Mouse (Mus musculus) cerebellum, adult 9-10 months (tissue): Measurements from ENCODE around the gene Fam168a.
"Not testable (repeated sequence)": the region's sequence is repeated elsewhere in the genome, so short reads cannot be mapped to it uniquely, and the experiment has no call there.

ENCODE experiments used
- DNase-seq: peaks from one replicate; pipeline ENCODE4 v3.0.0; 2022

Fam168a gene

GRCm38 (mm10) chr7:100844385-100845025 is 138.1 kb downstream of the Fam168a start:
- no peak for DNase-seq

GRCm38 (mm10) chr7:100845026-100845400 is 138.6 kb downstream of the Fam168a start:
- DNase-seq: no peak

GRCm38 (mm10) chr7:100845412-100845811 is 139.0 kb downstream of the Fam168a start:
- DNase-seq: no peak

- not testable (repeated sequence) for DNase-seq
These were observed 139.6 kb downstream of the Fam168a start for GRCm38 (mm10) chr7:100846033-100846432.

- no peak for DNase-seq
These were observed 140.7 kb downstream of the Fam168a start for GRCm38 (mm10) chr7:100847131-100847530.

GRCm38 (mm10) chr7:100848744-100849143 is 142.3 kb downstream of the Fam168a start:
- DNase-seq: peak; percentile 75

GRCm38 (mm10) chr7:100849508-100849907 is 143.1 kb downstream of the Fam168a start:
- no peak for DNase-seq

- no peak for DNase-seq
These were observed 145.3 kb downstream of the Fam168a start for GRCm38 (mm10) chr7:100851481-100852356.

GRCm38 (mm10) chr7:100853396-100853795 is 147.0 kb downstream of the Fam168a start:
- no peak for DNase-seq

GRCm38 (mm10) chr7:100854137-100854814 is 147.8 kb downstream of the Fam168a start:
- DNase-seq: no peak

GRCm38 (mm10) chr7:100854861-100855260 is 148.4 kb downstream of the Fam168a start:
- no peak for DNase-seq

- DNase-seq: no peak
These were observed 148.9 kb downstream of the Fam168a start for GRCm38 (mm10) chr7:100855300-100855699.

GRCm38 (mm10) chr7:100855795-100856573 is 149.5 kb downstream of the Fam168a start:
- no peak for DNase-seq

GRCm38 (mm10) chr7:100860450-100860849 is 154.0 kb downstream of the Fam168a start:
- no peak for DNase-seq

GRCm38 (mm10) chr7:100861209-100861608 is 154.8 kb downstream of the Fam168a start:
- no peak for DNase-seq

GRCm38 (mm10) chr7:100862353-100862752 is 155.9 kb downstream of the Fam168a start:
- no peak for DNase-seq

- DNase-seq: peak; percentile 93
These were observed 156.6 kb downstream of the Fam168a start, which contains the start of gene Relt for GRCm38 (mm10) chr7:100862828-100863638. TSS of gene Relt (minus strand) at chr7:100863446.

GRCm38 (mm10) chr7:100866675-100867074 is 160.2 kb downstream of the Fam168a start:
- peak; percentile 84 for DNase-seq

- DNase-seq: no peak
These were observed 161.1 kb downstream of the Fam168a start for GRCm38 (mm10) chr7:100867561-100867960.

- no peak for DNase-seq
These were observed 162.1 kb downstream of the Fam168a start for GRCm38 (mm10) chr7:100868551-100868950.

- no peak for DNase-seq
These were observed 163.6 kb downstream of the Fam168a start for GRCm38 (mm10) chr7:100869877-100870629.
